Mouse (Mus musculus) effector memory CD4-positive, alpha-beta T cell, adult 5 months (primary cell): Measurements from ENCODE around the gene G6pdx. TPM values are rescaled to one million over a fixed set of nuclear protein-coding genes. Genes with fewer than 3 reads are reported as not detected.

Experiments used
- polyA plus RNA-seq: library from polyadenylated mRNA; unstranded; fragments of 100-300 nt; shearing (Covaris generic); gene quantifications from one replicate; pipeline ENCODE4 v1.2.1, GENCODE M21; 2017

Gene G6pdx
- 44.5 TPM for polyA plus RNA-seq

GRCm38 (mm10) chrX:74428826-74429276 is at the start of gene G6pdx:
G6pdx (minus strand) TSS chrX:74429194.

GRCm38 (mm10) chrX:74392535-74393443 is 36.2 kb downstream of the G6pdx start, which contains the start of the genes Fam3a and Ikbkg:
Fam3a (minus strand) TSS chrX:74393272.
Ikbkg (plus strand) TSS chrX:74393290.

GRCm38 (mm10) chrX:74372888-74373549 is 56.0 kb downstream of the G6pdx start, which contains the start of the genes Ubl4a and Slc10a3:
Ubl4a (minus strand) TSS chrX:74373218.
Slc10a3 (minus strand) TSS chrX:74373349.

Other genes with a start within 250 kb of the G6pdx start
- 366 TPM for gene Flna, start 179.4 kb downstream of the G6pdx start, polyA plus RNA-seq
- gene Emd, start 174.5 kb downstream of the G6pdx start, polyA plus RNA-seq = 154 TPM
- gene Rpl10, start 158.4 kb downstream of the G6pdx start, polyA plus RNA-seq = 119 TPM
- 104 TPM for gene Taz, start 147.3 kb downstream of the G6pdx start, polyA plus RNA-seq
- gene Dnase1l1, start 146.9 kb downstream of the G6pdx start, polyA plus RNA-seq = 18.4 TPM
- gene Atp6ap1, start 132.1 kb downstream of the G6pdx start, polyA plus RNA-seq = 164 TPM
- 216 TPM for gene Gdi1, start 124.2 kb downstream of the G6pdx start, polyA plus RNA-seq
- 57.9 TPM for gene Fam50a, start 116.2 kb downstream of the G6pdx start, polyA plus RNA-seq
- gene Plxna3, start 100.1 kb downstream of the G6pdx start, polyA plus RNA-seq = 3.4 TPM
- 16.9 TPM for gene Lage3, start 75.6 kb downstream of the G6pdx start, polyA plus RNA-seq
- gene Ubl4a, start 56.0 kb downstream of the G6pdx start, polyA plus RNA-seq = 32.9 TPM
- 28.0 TPM for gene Slc10a3, start 55.8 kb downstream of the G6pdx start, polyA plus RNA-seq
- 14.2 TPM for gene Fam3a, start 35.9 kb downstream of the G6pdx start, polyA plus RNA-seq
- 39.7 TPM for gene Ikbkg, start 35.9 kb downstream of the G6pdx start, polyA plus RNA-seq
- not detected for gene Gm6880, start 52.2 kb upstream of the G6pdx start, polyA plus RNA-seq
- not detected for gene Olfr1326-ps1, start 145.7 kb upstream of the G6pdx start, polyA plus RNA-seq
- gene Olfr1325, start 163.5 kb upstream of the G6pdx start, polyA plus RNA-seq = not detected
- gene Gm5640, start 216.4 kb upstream of the G6pdx start, polyA plus RNA-seq = not detected